Mouse (Mus musculus): ENCODE measurements around the gene Ppil1.

DNA sequence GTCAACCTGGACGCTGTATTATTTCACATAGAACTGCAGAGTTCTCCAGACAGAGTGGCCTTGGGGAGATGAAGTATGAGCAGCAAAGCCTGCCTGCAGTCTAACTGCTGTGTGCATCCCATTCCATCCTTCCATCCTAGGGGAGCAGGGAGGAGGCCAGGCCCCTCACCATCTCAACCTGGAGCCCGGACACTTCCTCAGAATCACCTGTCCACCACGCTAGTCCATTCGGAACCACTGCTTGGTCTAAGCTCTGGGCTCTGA, 49.9 kb downstream of the Ppil1 start:
- TF ChIP-seq CTCF (IDR thresholded peaks at IDR 0.05; ENCODE audit: extremely low read depth, insufficient read length, insufficient replicate concordance, low read depth, low read length) (no peak), POLR2A (IDR thresholded peaks at IDR 0.05; ENCODE audit: low read depth, low read length) (no peak)
